In the genomic region with DNA sequence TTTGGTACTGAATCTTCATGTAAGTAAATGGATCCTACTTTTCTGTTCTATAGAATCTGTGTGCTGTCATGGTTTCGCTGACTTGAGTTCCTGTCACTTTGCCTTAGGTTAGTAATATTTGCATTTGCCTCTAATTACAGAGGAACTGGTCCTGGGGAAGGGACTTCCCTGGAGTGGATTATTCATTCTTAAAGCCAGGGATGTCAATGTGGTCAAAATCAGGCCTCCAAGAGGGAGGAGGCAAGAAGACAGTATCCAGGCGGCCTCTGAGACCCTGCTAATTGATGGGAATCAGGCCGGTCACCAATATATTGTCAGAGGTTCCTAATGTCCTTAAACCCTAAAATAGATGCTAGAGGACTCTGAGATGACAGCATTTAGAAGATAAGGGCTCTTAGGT, we compare ENCODE assay signal across 8 mouse cellular contexts. TPM values are rescaled to one million over a fixed set of nuclear protein-coding genes. Genes with fewer than 3 reads are reported as not detected.
DNase-seq lines count a peak whose midpoint lies in the region; ATAC-seq and TF ChIP-seq lines count a peak whose summit lies in the region.

No protein-coding gene starts in this region.

- no peaks in the 10 kb centered on the region for H3K36me3 ChIP-seq in intestine, embryonic 14.5 days (ENCODE audit: control insufficient read depth, insufficient read depth, low read length)
- no peaks in the 10 kb centered on the region for H3K36me3 ChIP-seq in intestine, postnatal 0 days (ENCODE audit: control insufficient read depth, insufficient read depth)
- H3K36me3 ChIP-seq in embryonic facial prominence, embryonic 12.5 days = no peaks in the 10 kb centered on the region
- H3K36me3 ChIP-seq in intestine, embryonic 15.5 days = no peaks in the 10 kb centered on the region
- no peaks in the 10 kb centered on the region for H3K36me3 ChIP-seq in neural tube, embryonic 12.5 days

- ATAC-seq in intestine, embryonic 14.5 days (replicated peaks; ENCODE audit: low FRiP score, low TSS enrichment, low read depth) = no peak
- no peak for ATAC-seq in intestine, postnatal 0 days
- ATAC-seq in embryonic facial prominence, embryonic 12.5 days (ENCODE audit: insufficient number of reproducible peaks, insufficient read depth, low FRiP score, low TSS enrichment) = no peak; the same call in 1 of the 2 replicates
- no peak for ATAC-seq in intestine, embryonic 15.5 days
- peak; percentile 54 for ATAC-seq in neural tube, embryonic 12.5 days (ENCODE audit: low FRiP score, low read depth)

- H3K4me3 ChIP-seq in intestine, embryonic 14.5 days (ENCODE audit: low read depth, low read length) = peak overlapping the region; percentile 38; the same call in 1 of the 2 replicates
- H3K4me3 ChIP-seq in intestine, postnatal 0 days (ENCODE audit: low read depth, low read length) = no peak overlapping the region
- H3K4me3 ChIP-seq in embryonic facial prominence, embryonic 12.5 days = peak overlapping the region; percentile 33
- H3K4me3 ChIP-seq in intestine, embryonic 15.5 days (replicated peaks) = no peak overlapping the region
- peak overlapping the region; percentile 53 for H3K4me3 ChIP-seq in neural tube, embryonic 12.5 days

- peak overlapping the region; percentile 52; the same call in 1 of the 2 replicates for H3K27ac ChIP-seq in intestine, embryonic 14.5 days (ENCODE audit: low read depth)
- H3K27ac ChIP-seq in intestine, postnatal 0 days (ENCODE audit: low read depth, low read length) = no peak overlapping the region
- H3K27ac ChIP-seq in embryonic facial prominence, embryonic 12.5 days = peak overlapping the region; percentile 67; the same call in 1 of the 2 replicates
- H3K27ac ChIP-seq in intestine, embryonic 15.5 days = no peak overlapping the region
- peak overlapping the region; percentile 90 for H3K27ac ChIP-seq in neural tube, embryonic 12.5 days

- H3K4me1 ChIP-seq in intestine, embryonic 14.5 days (replicated peaks; ENCODE audit: control insufficient read depth, insufficient read depth, low read length) = no peaks in the 10 kb centered on the region
- H3K4me1 ChIP-seq in intestine, postnatal 0 days (replicated peaks; ENCODE audit: control insufficient read depth, insufficient read depth, low read length) = no peaks in the 10 kb centered on the region
- H3K4me1 ChIP-seq in embryonic facial prominence, embryonic 12.5 days = peaks cover 11% of the 10 kb centered on the region; the same call in 1 of the 2 replicates
- H3K4me1 ChIP-seq in intestine, embryonic 15.5 days (replicated peaks) = 0 out of 2 replicates have a peak, but pooled peaks cover 5% of the 10 kb centered on the region
- H3K4me1 ChIP-seq in neural tube, embryonic 12.5 days = peaks cover 13% of the 10 kb centered on the region

- no peaks in the 10 kb centered on the region for H3K27me3 ChIP-seq in intestine, embryonic 14.5 days (replicated peaks; ENCODE audit: control insufficient read depth, insufficient read depth, low read length)
- no peaks in the 10 kb centered on the region for H3K27me3 ChIP-seq in intestine, postnatal 0 days (replicated peaks; ENCODE audit: control insufficient read depth, insufficient read depth, low read length)
- no peaks in the 10 kb centered on the region for H3K27me3 ChIP-seq in embryonic facial prominence, embryonic 12.5 days
- H3K27me3 ChIP-seq in intestine, embryonic 15.5 days (replicated peaks) = no peaks in the 10 kb centered on the region
- no peaks in the 10 kb centered on the region for H3K27me3 ChIP-seq in neural tube, embryonic 12.5 days (replicated peaks)

- H3K9ac ChIP-seq in intestine, embryonic 14.5 days (ENCODE audit: low read length) = peak overlapping the region; percentile 34
- no peak overlapping the region for H3K9ac ChIP-seq in intestine, postnatal 0 days (ENCODE audit: low read depth, low read length)
- H3K9ac ChIP-seq in embryonic facial prominence, embryonic 12.5 days = 0 out of 2 replicates have a peak overlapping the region, but pooled peaks have one; percentile 41
- H3K9ac ChIP-seq in intestine, embryonic 15.5 days = peak overlapping the region; percentile 42; the same call in 1 of the 2 replicates
- H3K9ac ChIP-seq in neural tube, embryonic 12.5 days = peak overlapping the region; percentile 81

- no peak for DNase-seq in intestine, embryonic 14.5 days (ENCODE audit: low spot score)
- no peak for DNase-seq in gastrocnemius, postnatal 10 days
- DNase-seq in ovary, adult 18-20 months (ENCODE audit: low spot score) = no peak
- DNase-seq in gastrocnemius, postnatal 14 days = no peak

- no peak for TF ChIP-seq CTCF in intestine, postnatal 0 days (IDR thresholded peaks at IDR 0.05; ENCODE audit: low read depth)

- WGBS in intestine, embryonic 14.5 days = 61% methylated on average over 3 of the region's 3 CpGs
- 78% methylated on average over 3 of the region's 3 CpGs for WGBS in intestine, postnatal 0 days
- WGBS in embryonic facial prominence, embryonic 12.5 days = 39% methylated on average over 3 of the region's 3 CpGs
- WGBS in intestine, embryonic 15.5 days = 66% methylated on average over 3 of the region's 3 CpGs
- 29% methylated on average over 3 of the region's 3 CpGs for WGBS in neural tube, embryonic 12.5 days

- H3K4me2 ChIP-seq in intestine, embryonic 14.5 days (ENCODE audit: low read length) = peak overlapping the region; percentile 74
- no peak overlapping the region; the same call in 1 of the 2 replicates for H3K4me2 ChIP-seq in intestine, postnatal 0 days (replicated peaks; ENCODE audit: low read depth)
- H3K4me2 ChIP-seq in embryonic facial prominence, embryonic 12.5 days (replicated peaks) = peak overlapping the region; percentile 55
- peak overlapping the region; percentile 78; the same call in 1 of the 2 replicates for H3K4me2 ChIP-seq in intestine, embryonic 15.5 days (replicated peaks)
- peak overlapping the region; percentile 65 for H3K4me2 ChIP-seq in neural tube, embryonic 12.5 days (replicated peaks)

- no peaks in the 10 kb centered on the region for H3K9me3 ChIP-seq in intestine, embryonic 14.5 days (ENCODE audit: control insufficient read depth, low read length)
- no peaks in the 10 kb centered on the region for H3K9me3 ChIP-seq in intestine, postnatal 0 days (ENCODE audit: control insufficient read depth)
- no peaks in the 10 kb centered on the region for H3K9me3 ChIP-seq in embryonic facial prominence, embryonic 12.5 days
- H3K9me3 ChIP-seq in intestine, embryonic 15.5 days = no peaks in the 10 kb centered on the region
- no peaks in the 10 kb centered on the region for H3K9me3 ChIP-seq in neural tube, embryonic 12.5 days

- intact Hi-C loops in gastrocnemius, postnatal 14 days (cut with DNase I; ENCODE audit: low total_unique reads) = no loop called here

RNA-seq across cellular contexts. Expression of a gene that starts 56.9 kb away (rescaled TPM):
- polyA plus RNA-seq in intestine, embryonic 14.5 days (2014; fragmentation: Nextera tagmentation; extraction: Ambion mirVana) = 23.1 and 25.5 TPM in 2 replicates
- 11.2 and 12.4 TPM in 2 replicates for polyA plus RNA-seq in intestine, postnatal 0 days (2015; fragmentation: Nextera tagmentation; extraction: Ambion mirVana)
- polyA plus RNA-seq in embryonic facial prominence, embryonic 12.5 days (2016; fragmentation: Nextera tagmentation; extraction: Ambion mirVana) = 28.4 and 31.3 TPM in 2 replicates
- 23.7 and 26.0 TPM in 2 replicates for polyA plus RNA-seq in intestine, embryonic 15.5 days (2015; fragmentation: Nextera tagmentation; extraction: Ambion mirVana)
- polyA plus RNA-seq in neural tube, embryonic 12.5 days (2016; fragmentation: Nextera tagmentation; extraction: Ambion mirVana) = 49.0 and 53.5 TPM in 2 replicates
- 10 to 100 TPM; 15.2 to 15.4 TPM for total RNA-seq in gastrocnemius, postnatal 10 days (2021)
- total RNA-seq in gastrocnemius, postnatal 14 days (2021) = 1 to 10 TPM; 8.5 to 9.9 TPM

Comparison
In these comparisons a context has a peak if more than half of its experiments do, and no peak if none do; other contexts are left out.
1. H3K27ac ChIP-seq: peak in intestine, embryonic 14.5 days (single experiment), embryonic facial prominence, embryonic 12.5 days (single experiment) and neural tube, embryonic 12.5 days (single experiment); none in intestine, postnatal 0 days (single experiment) and intestine, embryonic 15.5 days (single experiment).
2. H3K4me3 ChIP-seq: peak in intestine, embryonic 14.5 days (single experiment), embryonic facial prominence, embryonic 12.5 days (single experiment) and neural tube, embryonic 12.5 days (single experiment); none in intestine, postnatal 0 days (single experiment) and intestine, embryonic 15.5 days (single experiment).